Mouse (Mus musculus): Measurements from ENCODE around the gene Kcnip1. TPM values are rescaled to one million over a fixed set of nuclear protein-coding genes. Genes with fewer than 3 reads are reported as not detected.

Gene Kcnip1
- polyA plus RNA-seq, 1 experiment = 0.12 TPM

DNA sequence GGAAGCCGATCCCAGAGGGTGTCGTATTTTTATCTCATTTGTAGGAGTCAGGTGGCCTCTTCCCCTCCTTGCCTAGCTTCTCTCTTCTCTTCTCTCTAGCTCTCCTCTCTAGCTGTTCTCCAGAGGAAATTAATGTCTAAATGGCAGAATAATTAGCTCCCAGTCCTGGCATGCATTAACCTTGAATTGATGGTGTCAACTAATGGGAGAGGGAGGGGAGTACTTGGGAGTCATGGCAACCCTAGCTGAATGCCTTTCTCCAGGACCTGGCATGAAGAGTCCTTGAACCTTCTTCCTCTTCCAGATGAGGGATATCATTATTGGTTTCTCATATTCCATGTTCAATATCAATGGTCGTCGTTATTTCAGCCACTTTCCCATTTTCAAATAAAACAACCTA is 396.3 kb downstream of the Kcnip1 start:
- 94% methylated on average over 4 of the region's 4 CpGs for WGBS
- Histone ChIP-seq H3K27ac (ENCODE audit: control insufficient read depth, insufficient read depth, low read length) (no peak overlapping the region), H3K36me3 (ENCODE audit: control insufficient read depth, insufficient read depth, low read length) (no peaks in the 10 kb centered on the region), H3K27me3 (ENCODE audit: control insufficient read depth, insufficient read depth, low read length) (no peaks in the 10 kb centered on the region), H3K4me1 (replicated peaks; ENCODE audit: control insufficient read depth, insufficient read depth, low read length) (no peaks in the 10 kb centered on the region), H3K4me3 (ENCODE audit: control insufficient read depth, insufficient read depth, low read length) (no peak overlapping the region)
- TF ChIP-seq CTCF (IDR thresholded peaks at IDR 0.05; ENCODE audit: borderline replicate concordance, control insufficient read depth, extremely low read depth, insufficient read depth, low read length, poor library complexity) (no peak), POLR2A (IDR thresholded peaks at IDR 0.05; ENCODE audit: control insufficient read depth, extremely low read depth, insufficient read depth, low read length, poor library complexity) (no peak)
- DNase-seq = no peak

GRCm38 (mm10) chr11:33592826-33593225 is 400.1 kb downstream of the Kcnip1 start:
- 81% methylated on average over 4 of the region's 4 CpGs for WGBS
- no peak overlapping the region for H3K4me3 ChIP-seq (ENCODE audit: control insufficient read depth, insufficient read depth, low read length)

DNA sequence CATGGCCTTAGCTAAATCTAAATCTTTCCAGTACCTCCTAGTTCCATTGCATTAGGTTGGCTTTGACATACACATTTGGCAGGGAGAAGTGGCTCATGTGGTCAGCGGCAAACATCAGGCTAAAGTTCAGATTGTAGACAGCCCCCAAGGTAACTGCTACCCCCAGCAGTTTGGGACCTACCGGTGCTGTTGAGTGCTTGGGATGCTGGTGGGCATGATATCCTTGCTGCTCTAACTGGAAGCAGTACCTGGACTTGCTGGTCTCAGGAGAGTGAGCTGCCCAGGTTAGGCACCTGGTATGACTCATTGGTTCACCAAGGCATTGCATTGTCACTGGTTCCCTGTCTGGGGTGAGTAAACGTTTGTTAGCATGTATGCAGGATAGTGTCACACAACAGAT is 402.2 kb downstream of the Kcnip1 start:
- TF ChIP-seq POLR2A (IDR thresholded peaks at IDR 0.05; ENCODE audit: control insufficient read depth, extremely low read depth, insufficient read depth, low read length, poor library complexity) = no peak
- TF ChIP-seq CTCF (IDR thresholded peaks at IDR 0.05; ENCODE audit: borderline replicate concordance, control insufficient read depth, extremely low read depth, insufficient read depth, low read length, poor library complexity) = no peak
- no peaks in the 10 kb centered on the region for H3K4me1 ChIP-seq (replicated peaks; ENCODE audit: control insufficient read depth, insufficient read depth, low read length)
- no peaks in the 10 kb centered on the region for H3K36me3 ChIP-seq (ENCODE audit: control insufficient read depth, insufficient read depth, low read length)
- WGBS = 89% methylated on average over 3 of the region's 3 CpGs
- H3K27me3 ChIP-seq (ENCODE audit: control insufficient read depth, insufficient read depth, low read length) = no peaks in the 10 kb centered on the region
- H3K27ac ChIP-seq (ENCODE audit: control insufficient read depth, insufficient read depth, low read length) = no peak overlapping the region
- no peak for DNase-seq
- no peak overlapping the region for H3K4me3 ChIP-seq (ENCODE audit: control insufficient read depth, insufficient read depth, low read length)

More at GRCm38 (mm10) chr11:33592826-33593225, 400.1 kb downstream of the Kcnip1 start:
- Histone ChIP-seq H3K27me3 (ENCODE audit: control insufficient read depth, insufficient read depth, low read length) (no peaks in the 10 kb centered on the region), H3K27ac (ENCODE audit: control insufficient read depth, insufficient read depth, low read length) (no peak overlapping the region), H3K4me1 (replicated peaks; ENCODE audit: control insufficient read depth, insufficient read depth, low read length) (no peaks in the 10 kb centered on the region), H3K36me3 (ENCODE audit: control insufficient read depth, insufficient read depth, low read length) (no peaks in the 10 kb centered on the region)
- TF ChIP-seq POLR2A (IDR thresholded peaks at IDR 0.05; ENCODE audit: control insufficient read depth, extremely low read depth, insufficient read depth, low read length, poor library complexity) (no peak), CTCF (IDR thresholded peaks at IDR 0.05; ENCODE audit: borderline replicate concordance, control insufficient read depth, extremely low read depth, insufficient read depth, low read length, poor library complexity) (no peak)
- no peak for DNase-seq

DNA sequence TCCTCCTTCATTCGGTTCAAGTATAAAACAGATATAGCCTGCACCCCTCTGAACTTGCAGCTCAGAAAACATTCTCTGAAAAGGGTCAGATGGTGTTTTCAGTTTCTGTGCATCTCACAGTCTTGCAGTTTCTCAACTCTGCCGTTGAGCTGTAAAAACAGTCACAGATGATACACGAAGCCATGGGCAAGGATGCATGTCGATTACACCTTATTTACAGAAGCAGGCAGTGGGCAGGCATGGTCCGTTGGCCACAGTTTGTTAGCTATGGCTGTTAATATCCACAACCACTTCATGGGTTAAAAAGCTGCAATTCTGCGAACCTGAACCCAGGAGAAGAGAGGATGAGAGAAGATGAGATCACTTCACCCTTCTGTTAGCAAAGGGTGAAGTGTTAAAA is 406.3 kb downstream of the Kcnip1 start:
- Histone ChIP-seq H3K27me3 (ENCODE audit: control insufficient read depth, insufficient read depth, low read length) (no peaks in the 10 kb centered on the region), H3K4me3 (ENCODE audit: control insufficient read depth, insufficient read depth, low read length) (no peak overlapping the region), H3K27ac (ENCODE audit: control insufficient read depth, insufficient read depth, low read length) (no peak overlapping the region), H3K36me3 (ENCODE audit: control insufficient read depth, insufficient read depth, low read length) (no peaks in the 10 kb centered on the region), H3K4me1 (replicated peaks; ENCODE audit: control insufficient read depth, insufficient read depth, low read length) (no peaks in the 10 kb centered on the region)
- no peak for TF ChIP-seq CTCF (IDR thresholded peaks at IDR 0.05; ENCODE audit: borderline replicate concordance, control insufficient read depth, extremely low read depth, insufficient read depth, low read length, poor library complexity)
- no peak for TF ChIP-seq POLR2A (IDR thresholded peaks at IDR 0.05; ENCODE audit: control insufficient read depth, extremely low read depth, insufficient read depth, low read length, poor library complexity)
- no peak for DNase-seq
- 84% methylated on average over 6 of the region's 6 CpGs for WGBS

DNA sequence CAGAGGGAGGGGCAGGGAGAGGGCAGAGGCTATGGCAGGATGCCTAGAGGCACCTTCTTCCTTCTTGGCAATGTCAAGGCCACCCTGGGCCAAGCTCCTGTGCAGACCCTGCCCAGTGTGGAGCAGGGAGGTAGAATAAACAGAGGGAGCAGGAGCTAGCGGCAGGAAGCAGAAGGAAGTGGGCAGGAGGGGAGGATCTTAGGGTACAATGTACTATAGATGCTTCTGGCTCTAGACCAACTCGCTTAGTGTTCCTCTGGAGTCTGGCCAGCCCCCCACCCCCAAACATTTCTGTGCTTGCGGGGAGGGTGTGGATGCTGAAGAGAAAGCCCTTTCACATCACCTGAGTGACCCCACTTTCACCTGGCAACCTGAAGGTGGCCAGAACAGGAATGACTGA is 413.3 kb downstream of the Kcnip1 start:
- no peak for TF ChIP-seq POLR2A (IDR thresholded peaks at IDR 0.05; ENCODE audit: control insufficient read depth, extremely low read depth, insufficient read depth, low read length, poor library complexity)
- no peak for TF ChIP-seq CTCF (IDR thresholded peaks at IDR 0.05; ENCODE audit: borderline replicate concordance, control insufficient read depth, extremely low read depth, insufficient read depth, low read length, poor library complexity)
- no peak for DNase-seq
- WGBS = 19% methylated on average over 3 of the region's 3 CpGs
- H3K4me1 ChIP-seq (replicated peaks; ENCODE audit: control insufficient read depth, insufficient read depth, low read length) = no peaks in the 10 kb centered on the region
- no peaks in the 10 kb centered on the region for H3K36me3 ChIP-seq (ENCODE audit: control insufficient read depth, insufficient read depth, low read length)
- no peak overlapping the region for H3K4me3 ChIP-seq (ENCODE audit: control insufficient read depth, insufficient read depth, low read length)
- H3K27ac ChIP-seq (ENCODE audit: control insufficient read depth, insufficient read depth, low read length) = no peak overlapping the region
- no peaks in the 10 kb centered on the region for H3K27me3 ChIP-seq (ENCODE audit: control insufficient read depth, insufficient read depth, low read length)

Other genes starting within 250 kb of the Kcnip1 start
- gene Kcnmb1, start 30.1 kb downstream of the Kcnip1 start, polyA plus RNA-seq (2012; rRNA removed) = 0.45 and 0.50 TPM in 2 replicates
- gene Lcp2, start 53.8 kb upstream of the Kcnip1 start, polyA plus RNA-seq (2012; rRNA removed) = 153 TPM in 2 replicates
- 0.16 TPM in 1 of 2 replicates, not detected in the other for gene 4930469K13Rik, start 105.4 kb upstream of the Kcnip1 start, polyA plus RNA-seq (2012; rRNA removed)
- gene Foxi1, start 214.9 kb upstream of the Kcnip1 start, polyA plus RNA-seq (2012; rRNA removed) = 0.57 and 0.70 TPM in 2 replicates